Mouse (Mus musculus) liver, embryonic 14.5 days (tissue): ENCODE results near the gene Nrxn3. TPM values are rescaled to one million over a fixed set of nuclear protein-coding genes. Genes with fewer than 3 reads are reported as not detected.

Experiments used
- ATAC-seq: fragments of 200-750 bp; cut with Nextera tagmentation; 2 replicates; pipeline ENCODE4 v1.8.0; 2017; ENCODE audit warnings: moderate number of reproducible peaks, mild to moderate bottlenecking, moderate library complexity; ENCODE audit not compliant: insufficient read depth
- DNase-seq, 3 experiments: peaks; one replicate each; pipeline ENCODE4 v3.0.0-alpha.2; 2012 to 2013; ENCODE audit warnings: low read depth in 3 of 3, low spot score in 3 of 3
- H3K27ac ChIP-seq: fragments of 300-500 bp; sonication (generic); 2 replicates; pipeline ENCODE4 v1.5.1; 2014; ENCODE audit warnings: moderate library complexity, mild to moderate bottlenecking, control low read depth, inconsistent platforms
- H3K27me3 ChIP-seq: fragments of 300-500 bp; sonication (generic); 2 replicates; pipeline ENCODE4 v1.6.1; 2014; ENCODE audit warnings: mild to moderate bottlenecking, low read length, moderate library complexity; ENCODE audit not compliant: control insufficient read depth, insufficient read depth
- H3K36me3 ChIP-seq: fragments of 300-500 bp; sonication (generic); replicated peaks from 2 replicates; pipeline ENCODE4 v1.6.1; 2014; ENCODE audit warnings: low read depth; ENCODE audit not compliant: control insufficient read depth, insufficient read depth
- H3K4me1 ChIP-seq, 2 experiments: fragments of 200-500 bp in 1 of 2; fragments of 300-500 bp in 1 of 2; sonication (generic) in 1 of 2; replicated peaks; 2 replicates each; pipeline ENCODE4 v1.6.1; 2012 to 2014; ENCODE audit warnings: antibody characterized with exemption in 1 of 2, inconsistent platforms in 1 of 2, low read length in 1 of 2; ENCODE audit not compliant: control insufficient read depth in 2 of 2, insufficient read depth in 2 of 2
- H3K4me2 ChIP-seq: fragments of 300-500 bp; sonication (generic); 2 replicates; pipeline ENCODE4 v1.6.1; 2014; ENCODE audit warnings: low read depth, mild to moderate bottlenecking, control low read depth, moderate library complexity
- H3K4me3 ChIP-seq, 2 experiments: fragments of 200-500 bp in 1 of 2; fragments of 300-500 bp in 1 of 2; sonication (generic) in 1 of 2; 2 replicates each; pipeline ENCODE4 v1.5.1; 2012 to 2014; ENCODE audit warnings: low read depth in 2 of 2, low read length in 2 of 2, mild to moderate bottlenecking in 2 of 2, control low read depth in 1 of 2, inconsistent platforms in 1 of 2, moderate library complexity in 1 of 2; ENCODE audit not compliant: insufficient read depth in 1 of 2
- H3K9ac ChIP-seq: fragments of 300-500 bp; sonication (generic); replicated peaks from 2 replicates; pipeline ENCODE4 v1.6.1; 2014; ENCODE audit warnings: mild to moderate bottlenecking, control low read depth, moderate library complexity
- H3K9me3 ChIP-seq: fragments of 300-500 bp; sonication (generic); 2 replicates; pipeline ENCODE4 v1.6.1; 2016; ENCODE audit warnings: low read length, mixed read lengths; ENCODE audit not compliant: control insufficient read depth
- CTCF ChIP-seq: IDR thresholded peaks from 2 replicates; pipeline ENCODE4 v1.5.1; 2016; ENCODE audit warnings: antibody characterized with exemption, low read depth, control low read depth
- EP300 ChIP-seq: IDR thresholded peaks from 2 replicates; pipeline ENCODE4 v1.6.1; 2016; ENCODE audit warnings: antibody characterized with exemption, low read depth
- WGBS: fragments of 180-500 bp; shearing (Covaris S2); extraction: QIAGEN DNeasy Blood & Tissue Kit; methylation state at CpG from one replicate; pipeline ENCODE4 v1.1.7; 2014; ENCODE audit not compliant: insufficient replicate concordance; 5-methylcytosine and 5-hydroxymethylcytosine counted together
- polyA plus RNA-seq, 2 experiments: library from polyadenylated mRNA; depleted of rRNA in 1 of 2; stranded (reverse) in 1 of 2; unstranded in 1 of 2; fragments of >200 nt; fragmentation: Nextera tagmentation in 1 of 2; extraction: Ambion mirVana in 1 of 2; gene quantifications; 2 replicates each; pipeline versions ENCODE4 v1.2.1 to v1.2.3; 2012 to 2014

The Nrxn3 gene
- polyA plus RNA-seq, 2 experiments = 0.12 to 0.38 TPM

GRCm38 (mm10) chr12:89932338-89932737 lies 1209.7 kb downstream of the Nrxn3 start:
- Histone ChIP-seq H3K4me3 (no peak overlapping the region), H3K4me2 (no peak overlapping the region), H3K4me1 (no peaks in the 10 kb centered on the region), H3K27ac (no peak overlapping the region), H3K9me3 (no peaks in the 10 kb centered on the region), H3K36me3 (no peaks in the 10 kb centered on the region), H3K9ac (no peak overlapping the region), H3K27me3 (no peaks in the 10 kb centered on the region)
- WGBS = 36% methylated on average over 1 of the region's 1 CpGs
- no peak for DNase-seq
- TF ChIP-seq EP300 (no peak), CTCF (no peak)
- no peak for ATAC-seq

- no peaks in the 10 kb centered on the region for H3K27me3 ChIP-seq
- no peaks in the 10 kb centered on the region for H3K4me1 ChIP-seq
- H3K4me3 ChIP-seq = no peak overlapping the region
- ATAC-seq (no peak), DNase-seq (no peak)
- no peak overlapping the region for H3K9ac ChIP-seq
- no peaks in the 10 kb centered on the region for H3K9me3 ChIP-seq
- no peak overlapping the region for H3K4me2 ChIP-seq
- TF ChIP-seq CTCF (no peak), EP300 (no peak)
- no peaks in the 10 kb centered on the region for H3K36me3 ChIP-seq
- H3K27ac ChIP-seq = no peak overlapping the region
- WGBS = 61% methylated on average over 5 of the region's 5 CpGs
Measured at GRCm38 (mm10) chr12:89933630-89934029, 1211.0 kb downstream of the Nrxn3 start.

GRCm38 (mm10) chr12:89940746-89941145 lies 1218.1 kb downstream of the Nrxn3 start:
- H3K9me3 ChIP-seq = no peaks in the 10 kb centered on the region
- no peak overlapping the region for H3K9ac ChIP-seq
- no peak overlapping the region for H3K4me2 ChIP-seq
- no peak overlapping the region for H3K27ac ChIP-seq
- H3K4me1 ChIP-seq = no peaks in the 10 kb centered on the region
- no peak overlapping the region for H3K4me3 ChIP-seq
- ATAC-seq (no peak), DNase-seq (no peak)
- no peak for TF ChIP-seq CTCF
- TF ChIP-seq EP300 = no peak
- 9% methylated on average over 2 of the region's 2 CpGs for WGBS
- no peaks in the 10 kb centered on the region for H3K36me3 ChIP-seq
- H3K27me3 ChIP-seq = no peaks in the 10 kb centered on the region

- no peaks in the 10 kb centered on the region for H3K4me1 ChIP-seq
- no peak overlapping the region for H3K9ac ChIP-seq
- H3K4me2 ChIP-seq = no peak overlapping the region
- H3K27ac ChIP-seq = no peak overlapping the region
- DNase-seq (no peak), ATAC-seq (no peak)
- H3K27me3 ChIP-seq = no peaks in the 10 kb centered on the region
- TF ChIP-seq CTCF (no peak), EP300 (no peak)
- WGBS = 49% methylated on average over 2 of the region's 2 CpGs
- no peaks in the 10 kb centered on the region for H3K36me3 ChIP-seq
- H3K9me3 ChIP-seq = no peaks in the 10 kb centered on the region
- H3K4me3 ChIP-seq = no peak overlapping the region
Measured at GRCm38 (mm10) chr12:89945911-89946502, 1223.3 kb downstream of the Nrxn3 start.

- ATAC-seq = no peak
- 19% methylated on average over 5 of the region's 5 CpGs for WGBS
Measured at GRCm38 (mm10) chr12:89946522-89946921, 1223.8 kb downstream of the Nrxn3 start.

More at GRCm38 (mm10) chr12:89946522-89946921, 1223.8 kb downstream of the Nrxn3 start:
- Histone ChIP-seq H3K9me3 (no peaks in the 10 kb centered on the region), H3K27me3 (no peaks in the 10 kb centered on the region), H3K36me3 (no peaks in the 10 kb centered on the region), H3K4me3 (no peak overlapping the region), H3K4me2 (no peak overlapping the region), H3K9ac (no peak overlapping the region), H3K27ac (no peak overlapping the region), H3K4me1 (no peaks in the 10 kb centered on the region)
- DNase-seq = no peak
- no peak for TF ChIP-seq CTCF
- no peak for TF ChIP-seq EP300
